In genomic region chr1:151684978-151685377, GRCm38 (mm10) we compare ENCODE assay signal across 13 mouse cellular contexts.
DNase-seq lines count a peak whose midpoint lies in the region; ATAC-seq and TF ChIP-seq lines count a peak whose summit lies in the region.
"Had no signal": no experiment of that assay in that cellular context is flagged by ENCODE, and none has a peak within 500 bp of the region (broad histone marks: within the 10 kb centered on the region; RNA-seq: fewer than 3 reads in every experiment).

No protein-coding gene starts in this region.

- H3K79me2 ChIP-seq in myocyte (ENCODE audit: control insufficient read depth, insufficient read depth): no peaks in the 10 kb centered on the region

- H3K9ac ChIP-seq in hindbrain, postnatal 0 days (replicated peaks; ENCODE audit: low read length): no peak overlapping the region
- H3K9ac ChIP-seq in hindbrain, embryonic 11.5 days (ENCODE audit: low read depth, low read length): no peak overlapping the region
- H3K9ac ChIP-seq in embryonic facial prominence, embryonic 12.5 days: no peak overlapping the region
- H3K9ac ChIP-seq: liver, embryonic 14.5 days; neural tube, embryonic 12.5 days had no signal

- H3K27ac ChIP-seq in hindbrain, postnatal 0 days: no peak overlapping the region
- H3K27ac ChIP-seq in hindbrain, embryonic 11.5 days (ENCODE audit: low read depth, low read length): no peak overlapping the region
- peak overlapping the region; percentile 47; the same call in 1 of the 2 replicates for H3K27ac ChIP-seq in embryonic facial prominence, embryonic 12.5 days
- H3K27ac ChIP-seq: liver, embryonic 14.5 days; neural tube, embryonic 12.5 days had no signal

- intact Hi-C loops in left cerebral cortex, postnatal 36 days (cut with DNase I): no loop called here

- ATAC-seq in hindbrain, postnatal 0 days: no peak
- no peak for ATAC-seq in hindbrain, embryonic 11.5 days (ENCODE audit: low FRiP score)
- ATAC-seq in CD4-positive, CD25-positive, alpha-beta regulatory T cell, adult 4 months: peak; percentile 67
- ATAC-seq in embryonic facial prominence, embryonic 12.5 days (ENCODE audit: insufficient number of reproducible peaks, insufficient read depth, low FRiP score, low TSS enrichment): no peak

- H3K27me3 ChIP-seq in hindbrain, postnatal 0 days (ENCODE audit: insufficient read depth, low read length): no peaks in the 10 kb centered on the region
- H3K27me3 ChIP-seq in hindbrain, embryonic 11.5 days (ENCODE audit: control insufficient read depth, insufficient read depth, low read length): no peaks in the 10 kb centered on the region
- no peaks in the 10 kb centered on the region for H3K27me3 ChIP-seq in embryonic facial prominence, embryonic 12.5 days
- H3K27me3 ChIP-seq in myocyte (ENCODE audit: control insufficient read depth, insufficient read depth, insufficient read length): no peaks in the 10 kb centered on the region
- H3K27me3 ChIP-seq: neural tube, embryonic 12.5 days; Patski had no signal

- H3K4me3 ChIP-seq in hindbrain, postnatal 0 days (ENCODE audit: low read length): no peak overlapping the region
- H3K4me3 ChIP-seq in hindbrain, embryonic 11.5 days (ENCODE audit: low read depth, low read length): no peak overlapping the region
- H3K4me3 ChIP-seq in embryonic facial prominence, embryonic 12.5 days: no peak overlapping the region
- H3K4me3 ChIP-seq in myocyte: no peak overlapping the region
- H3K4me3 ChIP-seq: neural tube, embryonic 12.5 days had no signal

- H3K4me2 ChIP-seq in hindbrain, postnatal 0 days (ENCODE audit: low read depth, low read length): no peak overlapping the region
- no peak overlapping the region for H3K4me2 ChIP-seq in hindbrain, embryonic 11.5 days (replicated peaks; ENCODE audit: low read depth, low read length)
- no peak overlapping the region for H3K4me2 ChIP-seq in embryonic facial prominence, embryonic 12.5 days (replicated peaks)
- H3K4me2 ChIP-seq in myocyte (ENCODE audit: low read depth): peak overlapping the region; percentile 79
- H3K4me2 ChIP-seq: neural tube, embryonic 12.5 days had no signal

- TF ChIP-seq CTCF in hindbrain, postnatal 0 days (IDR thresholded peaks at IDR 0.05; ENCODE audit: low read depth): no peak

- no peak overlapping the region for H3ac ChIP-seq in myocyte (ENCODE audit: control insufficient read depth, insufficient read length)

- peak; percentile 20 for DNase-seq in hindbrain, postnatal 0 days (ENCODE audit: low spot score)
- DNase-seq in hindbrain, embryonic 11.5 days (ENCODE audit: low spot score): no peak
- no peak for DNase-seq in lung, postnatal 14 days
- no peak for DNase-seq in adrenal gland, postnatal 25 days
- no peak for DNase-seq in left cerebral cortex, postnatal 36 days (ENCODE audit: low spot score in 2 of 2)
- DNase-seq: cerebellum, postnatal 14 days; right cerebral cortex, postnatal 14 days had no signal

- no peaks in the 10 kb centered on the region for H3K9me3 ChIP-seq in hindbrain, postnatal 0 days (ENCODE audit: low read length)
- H3K9me3 ChIP-seq in hindbrain, embryonic 11.5 days (ENCODE audit: control insufficient read depth, low read length): no peaks in the 10 kb centered on the region
- H3K9me3 ChIP-seq in embryonic facial prominence, embryonic 12.5 days: no peaks in the 10 kb centered on the region
- H3K9me3 ChIP-seq: neural tube, embryonic 12.5 days had no signal

- peaks cover 7% of the 10 kb centered on the region; the same call in 1 of the 2 replicates for H3K4me1 ChIP-seq in hindbrain, postnatal 0 days (ENCODE audit: insufficient read depth, low read length)
- H3K4me1 ChIP-seq in hindbrain, embryonic 11.5 days (replicated peaks; ENCODE audit: control insufficient read depth, insufficient read depth, low read length): no peaks in the 10 kb centered on the region
- H3K4me1 ChIP-seq in embryonic facial prominence, embryonic 12.5 days: peaks cover 24% of the 10 kb centered on the region

- 69% methylated on average over 5 of the region's 5 CpGs for WGBS in hindbrain, postnatal 0 days
- WGBS in hindbrain, embryonic 11.5 days: 82% methylated on average over 5 of the region's 5 CpGs
- 61% methylated on average over 5 of the region's 5 CpGs for WGBS in embryonic facial prominence, embryonic 12.5 days

- no peaks in the 10 kb centered on the region for H3K36me3 ChIP-seq in hindbrain, postnatal 0 days (ENCODE audit: insufficient read depth, low read length)
- H3K36me3 ChIP-seq in hindbrain, embryonic 11.5 days (ENCODE audit: control insufficient read depth, insufficient read depth, low read length): no peaks in the 10 kb centered on the region
- no peaks in the 10 kb centered on the region for H3K36me3 ChIP-seq in embryonic facial prominence, embryonic 12.5 days
- no peaks in the 10 kb centered on the region for H3K36me3 ChIP-seq in myocyte (ENCODE audit: control insufficient read depth, insufficient read depth)
- H3K36me3 ChIP-seq: neural tube, embryonic 12.5 days had no signal

- no peak for TF ChIP-seq POLR2A in myocyte (IDR thresholded peaks at IDR 0.05; ENCODE audit: insufficient read length, low read depth)

TF ChIP-seq in myocyte, 11 proteins besides CTCF, POLR2A, EP300 and RAD21:
- TF ChIP-seq USF1 (IDR thresholded peaks at IDR 0.05; ENCODE audit: low read depth): peak; percentile 51
- no peak for TF ChIP-seq CEBPB (IDR thresholded peaks at IDR 0.05; ENCODE audit: insufficient read depth, poor library complexity, severe bottlenecking)
TF ChIP-seq in myocyte: peak in this region for 1.
